Mouse (Mus musculus) megakaryocyte, embryonic 14.5 days (primary cell): ENCODE results near the gene Gm6899. TPM values are rescaled to one million over a fixed set of nuclear protein-coding genes. Genes with fewer than 3 reads are reported as not detected.

Experiments
- H3K27me3 ChIP-seq: replicated peaks from 2 replicates; pipeline ENCODE3; 2012; ENCODE audit warnings: inconsistent platforms
- H3K36me3 ChIP-seq: replicated peaks from 2 replicates; pipeline ENCODE3; 2012; ENCODE audit warnings: low read length, inconsistent platforms, mixed read lengths
- H3K4me1 ChIP-seq: 2 replicates; pipeline ENCODE4 v1.6.1; 2012; ENCODE audit warnings: inconsistent platforms
- H3K4me3 ChIP-seq: replicated peaks from 2 replicates; pipeline ENCODE3; 2012; ENCODE audit warnings: moderate library complexity, mild to moderate bottlenecking, inconsistent platforms
- H3K9me3 ChIP-seq: 2 replicates; pipeline ENCODE4 v1.6.1; 2012; ENCODE audit warnings: inconsistent platforms
- FLI1 ChIP-seq: IDR thresholded peaks from 2 replicates; pipeline ENCODE4 v1.6.1; 2012; ENCODE audit warnings: low read length, inconsistent platforms, mixed read lengths
- GATA1 ChIP-seq: IDR thresholded peaks from 3 replicates; pipeline ENCODE4 v1.6.1; 2012; ENCODE audit warnings: mixed read lengths, low read length, inconsistent platforms, borderline replicate concordance
- polyA plus RNA-seq: library from polyadenylated mRNA; stranded (reverse); fragments of >175 nt; gene quantifications from 2 replicates; pipeline ENCODE4 v1.2.3, GENCODE M21; 2012; ENCODE audit warnings: low replicate concordance; ENCODE audit not compliant: insufficient read depth

The Gm6899 gene
- polyA plus RNA-seq, 1 experiment = not detected

DNA sequence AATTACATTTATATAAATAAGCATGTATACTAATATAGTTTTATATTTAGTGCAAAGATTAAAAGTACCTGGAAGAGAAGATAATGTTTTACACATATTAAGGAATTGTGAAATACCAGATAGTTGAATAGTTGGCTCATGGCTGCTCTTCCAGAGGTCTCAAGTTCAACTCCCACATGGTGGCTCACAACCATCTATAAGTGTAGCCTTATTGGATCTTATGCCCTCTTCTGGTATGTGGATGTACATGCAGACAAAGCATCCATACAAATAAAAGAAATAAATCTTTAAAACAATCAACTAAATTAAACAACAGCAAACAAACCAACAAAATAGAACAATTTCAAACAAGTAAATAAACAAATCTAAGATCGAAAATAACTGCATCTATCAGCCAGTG, 49.1 kb downstream of the Gm6899 start:
- Histone ChIP-seq H3K4me1 (peaks cover 24% of the 10 kb centered on the region), H3K9me3 (no peaks in the 10 kb centered on the region), H3K4me3 (no peak overlapping the region), H3K27me3 (no peaks in the 10 kb centered on the region), H3K36me3 (no peaks in the 10 kb centered on the region)
- no peak for TF ChIP-seq GATA1
- TF ChIP-seq FLI1 = no peak

Other genes starting within 250 kb of the Gm6899 start
- gene Fancl, start 207.1 kb upstream of the Gm6899 start, polyA plus RNA-seq = 0.41 TPM in 1 of 2 replicates, not detected in the other
- 5.2 and 9.1 TPM in 2 replicates for gene Vrk2, start 758 bp downstream of the Gm6899 start, polyA plus RNA-seq